ENCODE assay signal across 17 mouse cellular contexts in genomic region chr2:179961420-179961819, GRCm38 (mm10).
"Had no signal": no experiment of that assay in that cellular context is flagged by ENCODE, and none has a peak within 500 bp of the region (broad histone marks: within the 10 kb centered on the region; RNA-seq: fewer than 3 reads in every experiment).

No protein-coding gene starts in this region.

- H3K4me2 ChIP-seq: liver, embryonic 13.5 days; midbrain, embryonic 13.5 days; neural tube, embryonic 13.5 days; stomach, embryonic 15.5 days had no signal

- H3K27ac ChIP-seq: kidney, postnatal 0 days; layer of hippocampus, adult 2 months; liver, embryonic 13.5 days; midbrain, embryonic 10.5 days; midbrain, embryonic 13.5 days; neural tube, embryonic 13.5 days; stomach, embryonic 15.5 days had no signal

- H3K27me3 ChIP-seq: liver, embryonic 13.5 days; midbrain, embryonic 13.5 days; neural tube, embryonic 13.5 days; stomach, embryonic 15.5 days had no signal

- H3K9ac ChIP-seq: liver, embryonic 13.5 days; midbrain, embryonic 13.5 days; neural tube, embryonic 13.5 days; stomach, embryonic 15.5 days had no signal

- H3K4me3 ChIP-seq: layer of hippocampus, adult 2 months; liver, embryonic 13.5 days; midbrain, embryonic 10.5 days; midbrain, embryonic 13.5 days; myocyte; neural tube, embryonic 13.5 days; stomach, embryonic 15.5 days had no signal

- ATAC-seq: midbrain, embryonic 13.5 days; midbrain, embryonic 16.5 days had no signal

- H3K36me3 ChIP-seq: liver, embryonic 13.5 days; midbrain, embryonic 10.5 days; midbrain, embryonic 13.5 days; neural tube, embryonic 13.5 days; stomach, embryonic 15.5 days had no signal

- H3K9me3 ChIP-seq: liver, embryonic 13.5 days; midbrain, embryonic 10.5 days; midbrain, embryonic 13.5 days; neural tube, embryonic 13.5 days; stomach, embryonic 15.5 days had no signal

- DNase-seq: kidney, postnatal 25 days; layer of hippocampus, adult 9-11 months; liver, embryonic 13.5 days; lung, adult 2 months; lung, postnatal 14 days; retina, postnatal 1 day; right cerebral cortex, postnatal 25 days; spleen, adult 18-20 months; thymus, postnatal 25 days had no signal
